Mouse (Mus musculus): ENCODE measurements around the gene Ccdc182. TPM values are rescaled to one million over a fixed set of nuclear protein-coding genes. Genes with fewer than 3 reads are reported as not detected.

Ccdc182 gene
- polyA plus RNA-seq, 2 experiments: not detected

DNA sequence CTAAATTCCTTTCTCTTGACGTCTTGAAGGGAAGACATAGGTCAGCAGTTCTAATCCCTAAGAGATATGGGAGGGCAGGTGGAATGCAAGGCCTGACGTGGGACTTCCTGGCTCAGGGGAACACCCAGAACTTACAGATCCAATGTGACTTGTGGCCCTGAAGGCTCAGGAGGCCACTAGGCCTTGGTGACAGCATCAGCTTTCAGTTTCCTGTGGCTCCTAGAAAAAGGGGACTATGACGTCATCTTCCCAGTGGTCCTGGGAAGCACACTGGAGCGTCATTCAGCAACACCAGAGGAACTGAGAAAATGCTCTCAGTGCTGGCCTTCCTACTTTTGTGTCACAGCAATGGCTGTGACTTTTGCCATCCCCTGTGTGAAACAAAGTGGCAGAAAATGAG, 2.6 kb upstream of the Ccdc182 start:
- TF ChIP-seq CTCF (IDR thresholded peaks at IDR 0.05; ENCODE audit: low read depth): no peak
- TF ChIP-seq EP300 (IDR thresholded peaks at IDR 0.05; ENCODE audit: low read depth): no peak
- Histone ChIP-seq H3K9ac (replicated peaks) (no peak overlapping the region), H3K27me3 (ENCODE audit: control insufficient read depth, insufficient read depth, low read length) (peaks cover 14% of the 10 kb centered on the region), H3K36me3 (replicated peaks; ENCODE audit: control insufficient read depth, insufficient read depth, low read depth) (no peaks in the 10 kb centered on the region), H3K9me3 (ENCODE audit: control insufficient read depth, low read length) (no peaks in the 10 kb centered on the region), H3K4me3 (ENCODE audit: insufficient read depth in 1 of 2, low read depth in 2 of 2, low read length in 2 of 2) (no peak overlapping the region), H3K4me2 (ENCODE audit: low read depth) (no peak overlapping the region), H3K4me1 (replicated peaks; ENCODE audit: control insufficient read depth in 2 of 2, insufficient read depth in 2 of 2, low read length in 1 of 2) (no peaks in the 10 kb centered on the region; a peak in 1 of 4 replicates), H3K27ac (no peak overlapping the region)
- WGBS (ENCODE audit: insufficient replicate concordance): 55% methylated on average over 4 of the region's 4 CpGs
- DNase-seq (ENCODE audit: low read depth in 3 of 3, low spot score in 3 of 3) (no peak), ATAC-seq (ENCODE audit: insufficient read depth) (no peak)

GRCm38 (mm10) chr11:88291688-88292087, 2.2 kb upstream of the Ccdc182 start:
- peaks cover 14% of the 10 kb centered on the region for H3K27me3 ChIP-seq (ENCODE audit: control insufficient read depth, insufficient read depth, low read length)
- TF ChIP-seq CTCF (IDR thresholded peaks at IDR 0.05; ENCODE audit: low read depth) (peak; percentile 50), EP300 (IDR thresholded peaks at IDR 0.05; ENCODE audit: low read depth) (no peak)
- H3K4me3 ChIP-seq (ENCODE audit: insufficient read depth in 1 of 2, low read depth in 2 of 2, low read length in 2 of 2): no peak overlapping the region
- no peak overlapping the region for H3K27ac ChIP-seq
- no peaks in the 10 kb centered on the region for H3K36me3 ChIP-seq (replicated peaks; ENCODE audit: control insufficient read depth, insufficient read depth, low read depth)
- no peak overlapping the region for H3K9ac ChIP-seq (replicated peaks)
- H3K4me2 ChIP-seq (ENCODE audit: low read depth): no peak overlapping the region
- H3K9me3 ChIP-seq (ENCODE audit: control insufficient read depth, low read length): no peaks in the 10 kb centered on the region
- DNase-seq (ENCODE audit: low read depth in 3 of 3, low spot score in 3 of 3) (no peak), ATAC-seq (ENCODE audit: insufficient read depth) (no peak)
- WGBS (ENCODE audit: insufficient replicate concordance): 30% methylated on average over 4 of the region's 4 CpGs
- no peaks in the 10 kb centered on the region; a peak in 2 of 4 replicates for H3K4me1 ChIP-seq (replicated peaks; ENCODE audit: control insufficient read depth in 2 of 2, insufficient read depth in 2 of 2, low read length in 1 of 2)

GRCm38 (mm10) chr11:88294394-88294710, 494 bp downstream of the Ccdc182 start:
- Histone ChIP-seq H3K27ac (no peak overlapping the region), H3K4me1 (replicated peaks; ENCODE audit: control insufficient read depth in 2 of 2, insufficient read depth in 2 of 2, low read length in 1 of 2) (no peaks in the 10 kb centered on the region; a peak in 2 of 4 replicates), H3K4me2 (ENCODE audit: low read depth) (peak overlapping the region; percentile 31), H3K9me3 (ENCODE audit: control insufficient read depth, low read length) (no peaks in the 10 kb centered on the region), H3K27me3 (ENCODE audit: control insufficient read depth, insufficient read depth, low read length) (peaks cover 14% of the 10 kb centered on the region), H3K36me3 (replicated peaks; ENCODE audit: control insufficient read depth, insufficient read depth, low read depth) (no peaks in the 10 kb centered on the region), H3K4me3 (ENCODE audit: insufficient read depth in 1 of 2, low read depth in 2 of 2, low read length in 2 of 2) (no peak overlapping the region), H3K9ac (replicated peaks) (no peak overlapping the region)
- 16% methylated on average over 17 of the region's 17 CpGs for WGBS (ENCODE audit: insufficient replicate concordance)
- DNase-seq (ENCODE audit: low read depth in 3 of 3, low spot score in 3 of 3) (no peak), ATAC-seq (ENCODE audit: insufficient read depth) (no peak)
- no peak for TF ChIP-seq EP300 (IDR thresholded peaks at IDR 0.05; ENCODE audit: low read depth)
- TF ChIP-seq CTCF (IDR thresholded peaks at IDR 0.05; ENCODE audit: low read depth): no peak

DNA sequence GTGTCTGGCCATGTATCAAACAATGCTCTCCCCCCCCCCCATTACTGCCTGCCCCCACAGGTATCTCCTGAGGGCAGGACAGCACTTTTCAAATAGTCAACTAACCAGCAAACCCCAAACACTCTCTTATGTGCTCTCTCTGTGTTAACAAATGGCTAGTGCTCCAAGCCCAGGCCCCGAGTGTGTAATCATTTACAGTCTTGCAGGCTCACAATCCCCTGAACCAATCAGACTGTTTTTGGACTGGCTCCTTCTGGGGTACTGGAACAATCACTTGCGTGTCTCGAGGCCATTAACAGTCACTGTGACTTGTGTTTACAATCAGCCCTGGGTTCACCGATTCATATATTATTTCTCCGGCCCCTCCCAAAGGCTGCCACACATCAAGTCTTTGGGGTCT, 1.4 kb downstream of the Ccdc182 start:
- TF ChIP-seq CTCF (IDR thresholded peaks at IDR 0.05; ENCODE audit: low read depth) (no peak), EP300 (IDR thresholded peaks at IDR 0.05; ENCODE audit: low read depth) (no peak)
- Histone ChIP-seq H3K4me2 (ENCODE audit: low read depth) (no peak overlapping the region), H3K4me3 (ENCODE audit: insufficient read depth in 1 of 2, low read depth in 2 of 2, low read length in 2 of 2) (no peak overlapping the region), H3K9ac (replicated peaks) (no peak overlapping the region), H3K36me3 (replicated peaks; ENCODE audit: control insufficient read depth, insufficient read depth, low read depth) (no peaks in the 10 kb centered on the region), H3K27me3 (ENCODE audit: control insufficient read depth, insufficient read depth, low read length) (peaks cover 14% of the 10 kb centered on the region), H3K4me1 (replicated peaks; ENCODE audit: control insufficient read depth in 2 of 2, insufficient read depth in 2 of 2, low read length in 1 of 2) (no peaks in the 10 kb centered on the region; a peak in 2 of 4 replicates), H3K27ac (no peak overlapping the region), H3K9me3 (ENCODE audit: control insufficient read depth, low read length) (no peaks in the 10 kb centered on the region)
- DNase-seq (ENCODE audit: low read depth in 3 of 3, low spot score in 3 of 3): no peak
- 69% methylated on average over 5 of the region's 5 CpGs for WGBS (ENCODE audit: insufficient replicate concordance)
- no peak for ATAC-seq (ENCODE audit: insufficient read depth)

DNA sequence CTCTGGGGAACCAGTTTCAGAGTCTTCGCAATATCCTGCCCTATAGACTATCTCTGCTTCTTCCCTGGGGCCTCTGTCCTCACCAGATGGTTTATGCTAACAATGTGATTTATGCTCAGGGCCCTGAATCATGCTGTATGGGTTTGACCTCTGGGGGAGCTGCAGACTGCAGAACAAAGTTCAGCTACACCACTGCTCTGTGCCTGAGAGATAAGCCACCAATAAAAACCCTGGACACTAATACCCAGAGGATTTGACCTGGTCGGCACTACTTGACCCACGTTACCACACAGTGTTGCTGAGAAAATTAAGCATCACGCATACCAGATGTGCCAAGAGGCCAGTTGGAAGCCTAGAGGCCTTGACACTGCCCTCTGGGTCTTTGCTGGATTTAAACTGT, 3.7 kb downstream of the Ccdc182 start:
- no peak for ATAC-seq (ENCODE audit: insufficient read depth)
- Histone ChIP-seq H3K27ac (no peak overlapping the region), H3K9me3 (ENCODE audit: control insufficient read depth, low read length) (no peaks in the 10 kb centered on the region), H3K9ac (replicated peaks) (no peak overlapping the region), H3K27me3 (ENCODE audit: control insufficient read depth, insufficient read depth, low read length) (peaks cover 14% of the 10 kb centered on the region), H3K4me2 (ENCODE audit: low read depth) (no peak overlapping the region), H3K36me3 (replicated peaks; ENCODE audit: control insufficient read depth, insufficient read depth, low read depth) (no peaks in the 10 kb centered on the region), H3K4me1 (replicated peaks; ENCODE audit: control insufficient read depth in 2 of 2, insufficient read depth in 2 of 2, low read length in 1 of 2) (no peaks in the 10 kb centered on the region; a peak in 2 of 4 replicates), H3K4me3 (ENCODE audit: insufficient read depth in 1 of 2, low read depth in 2 of 2, low read length in 2 of 2) (no peak overlapping the region)
- TF ChIP-seq EP300 (IDR thresholded peaks at IDR 0.05; ENCODE audit: low read depth) (no peak), CTCF (IDR thresholded peaks at IDR 0.05; ENCODE audit: low read depth) (peak; percentile 35; the same call in 1 of the 2 replicates)
- DNase-seq (ENCODE audit: low read depth in 3 of 3, low spot score in 3 of 3): no peak
- 54% methylated on average over 4 of the region's 4 CpGs for WGBS (ENCODE audit: insufficient replicate concordance)
